ENCODE assay signal across 21 mouse cellular contexts in genomic region chr6:144137397-144137796, GRCm38 (mm10).
"Had no signal": no experiment of that assay in that cellular context is flagged by ENCODE, and none has a peak within 500 bp of the region (broad histone marks: within the 10 kb centered on the region; RNA-seq: fewer than 3 reads in every experiment).

No protein-coding gene starts in this region.

- H3K4me3 ChIP-seq: layer of hippocampus, adult 2 months; limb, embryonic 10.5 days; limb, embryonic 13.5 days; liver, embryonic 12.5 days; liver, embryonic 15.5 days; lung, embryonic 15.5 days; megakaryocyte, embryonic 14.5 days; midbrain, embryonic 10.5 days; midbrain, embryonic 13.5 days; myocyte; neural tube, embryonic 13.5 days had no signal

- DNase-seq: kidney, postnatal 25 days; layer of hippocampus, adult 9-11 months; liver; lung, adult 18-20 months; lung, postnatal 10 days; lung, postnatal 36 days; thymus, adult 18-20 months; thymus, postnatal 36 days had no signal

- H3K9me3 ChIP-seq: limb, embryonic 10.5 days; limb, embryonic 13.5 days; liver, embryonic 12.5 days; liver, embryonic 15.5 days; lung, embryonic 15.5 days; megakaryocyte, embryonic 14.5 days; midbrain, embryonic 10.5 days; midbrain, embryonic 13.5 days; neural tube, embryonic 13.5 days had no signal

- ATAC-seq: liver, embryonic 12.5 days; midbrain, embryonic 13.5 days; midbrain, embryonic 16.5 days had no signal

- H3K4me2 ChIP-seq: limb, embryonic 13.5 days; liver, embryonic 12.5 days; liver, embryonic 15.5 days; lung, embryonic 15.5 days; midbrain, embryonic 13.5 days; neural tube, embryonic 13.5 days had no signal

- H3K27ac ChIP-seq: kidney, postnatal 0 days; layer of hippocampus, adult 2 months; limb, embryonic 10.5 days; limb, embryonic 13.5 days; liver, embryonic 12.5 days; liver, embryonic 15.5 days; lung, embryonic 15.5 days; midbrain, embryonic 10.5 days; midbrain, embryonic 13.5 days; neural tube, embryonic 13.5 days had no signal

- H3K4me1 ChIP-seq: limb, embryonic 13.5 days; liver, embryonic 12.5 days; liver, embryonic 15.5 days; lung, embryonic 15.5 days had no signal

- H3K9ac ChIP-seq: limb, embryonic 13.5 days; liver, embryonic 12.5 days; liver, embryonic 15.5 days; lung, embryonic 15.5 days; midbrain, embryonic 13.5 days; neural tube, embryonic 13.5 days had no signal

- H3K36me3 ChIP-seq: limb, embryonic 13.5 days; liver, embryonic 12.5 days; liver, embryonic 15.5 days; lung, embryonic 15.5 days; midbrain, embryonic 10.5 days; midbrain, embryonic 13.5 days; neural tube, embryonic 13.5 days had no signal

- H3K27me3 ChIP-seq: limb, embryonic 13.5 days; liver, embryonic 12.5 days; liver, embryonic 15.5 days; lung, embryonic 15.5 days; midbrain, embryonic 13.5 days; neural tube, embryonic 13.5 days had no signal
